Mouse (Mus musculus) liver, postnatal 0 days (tissue): ENCODE data around the gene Rere. TPM values are rescaled to one million over a fixed set of nuclear protein-coding genes. Genes with fewer than 3 reads are reported as not detected.
A peak's percentile ranks its signal among the peaks of the same experiment; 100 is the strongest.

Experiments used
- ATAC-seq: fragments of 200-750 bp; cut with Nextera tagmentation; 2 replicates; pipeline ENCODE4 v1.8.0; 2017; ENCODE audit warnings: mild to moderate bottlenecking, moderate library complexity
- DNase-seq: peaks from one replicate; pipeline ENCODE4 v3.0.0-alpha.2; 2016
- H3K27ac ChIP-seq: fragments of 300-500 bp; sonication (generic); 2 replicates; pipeline ENCODE4 v1.5.1; 2014; ENCODE audit warnings: antibody characterized with exemption, moderate library complexity, mild to moderate bottlenecking, low read depth
- H3K27me3 ChIP-seq: fragments of 300-500 bp; sonication (generic); 2 replicates; pipeline ENCODE4 v1.6.1; 2014; ENCODE audit warnings: low read length, control low read depth, mixed read lengths; ENCODE audit not compliant: insufficient read depth
- H3K36me3 ChIP-seq: fragments of 300-500 bp; sonication (generic); replicated peaks from 2 replicates; pipeline ENCODE4 v1.6.1; 2014; ENCODE audit warnings: mild to moderate bottlenecking, control low read depth, low read length, moderate library complexity, mixed read lengths; ENCODE audit not compliant: insufficient read depth
- H3K4me1 ChIP-seq: fragments of 300-500 bp; sonication (generic); 2 replicates; pipeline ENCODE4 v1.6.1; 2014; ENCODE audit warnings: antibody characterized with exemption, mild to moderate bottlenecking, control low read depth; ENCODE audit not compliant: insufficient read depth
- H3K4me2 ChIP-seq: fragments of 300-500 bp; sonication (generic); 2 replicates; pipeline ENCODE4 v1.6.1; 2014; ENCODE audit warnings: low read depth, mild to moderate bottlenecking, low read length, moderate library complexity, mixed read lengths
- H3K4me3 ChIP-seq: fragments of 300-500 bp; sonication (generic); 2 replicates; pipeline ENCODE4 v1.5.1; 2014; ENCODE audit warnings: low read depth, low read length
- H3K9ac ChIP-seq: fragments of 300-500 bp; sonication (generic); replicated peaks from 2 replicates; pipeline ENCODE4 v1.6.1; 2014; ENCODE audit warnings: mild to moderate bottlenecking, moderate library complexity
- H3K9me3 ChIP-seq: fragments of 300-500 bp; sonication (generic); 2 replicates; pipeline ENCODE4 v1.6.1; 2016; ENCODE audit warnings: mild to moderate bottlenecking, control low read depth, low read length, mixed read lengths
- CTCF ChIP-seq: sonication (generic); IDR thresholded peaks from 2 replicates; pipeline ENCODE4 v1.5.1; 2016; ENCODE audit warnings: antibody characterized with exemption, low read depth
- EP300 ChIP-seq: IDR thresholded peaks from 2 replicates; pipeline ENCODE4 v1.6.1; 2016; ENCODE audit warnings: antibody characterized with exemption, low read depth, mild to moderate bottlenecking
- WGBS: fragments of 180-500 bp; shearing (Covaris S2); extraction: QIAGEN DNeasy Blood & Tissue Kit; methylation state at CpG from one replicate; pipeline ENCODE4 v1.1.7; 2014; ENCODE audit not compliant: insufficient replicate concordance; 5-methylcytosine and 5-hydroxymethylcytosine counted together
- polyA plus RNA-seq: library from polyadenylated mRNA; unstranded; fragments of >200 nt; fragmentation: Nextera tagmentation; extraction: Ambion mirVana; gene quantifications from 2 replicates; pipeline ENCODE4 v1.2.1, GENCODE M21; 2015

The Rere gene
- polyA plus RNA-seq, 1 experiment from 2014 or later: 4.3 TPM

GRCm38 (mm10) chr4:150280002-150280401 lies 1.4 kb upstream of the Rere start:
- Histone ChIP-seq H3K9ac (no peak overlapping the region), H3K9me3 (no peaks in the 10 kb centered on the region), H3K36me3 (no peaks in the 10 kb centered on the region), H3K4me3 (no peak overlapping the region), H3K27ac (0 out of 2 replicates have a peak overlapping the region, but pooled peaks have one; percentile 97), H3K4me2 (no peak overlapping the region), H3K27me3 (no peaks in the 10 kb centered on the region), H3K4me1 (peaks cover 14% of the 10 kb centered on the region)
- no peak for DNase-seq
- no peak for ATAC-seq
- 83% methylated on average over 2 of the region's 2 CpGs for WGBS
- TF ChIP-seq EP300: no peak
- TF ChIP-seq CTCF: no peak

GRCm38 (mm10) chr4:150280459-150280858 lies 987 bp upstream of the Rere start:
- H3K4me3 ChIP-seq: peak overlapping the region; percentile 91
- no peaks in the 10 kb centered on the region for H3K9me3 ChIP-seq
- peak overlapping the region; percentile 97 for H3K27ac ChIP-seq
- peak overlapping the region; percentile 87; the same call in 1 of the 2 replicates for H3K9ac ChIP-seq
- no peak for TF ChIP-seq EP300
- no peak for TF ChIP-seq CTCF
- peaks cover 16% of the 10 kb centered on the region for H3K4me1 ChIP-seq
- ATAC-seq (no peak), DNase-seq (no peak)
- H3K36me3 ChIP-seq: no peaks in the 10 kb centered on the region
- H3K4me2 ChIP-seq: peak overlapping the region; percentile 80
- H3K27me3 ChIP-seq: no peaks in the 10 kb centered on the region
- 55% methylated on average over 4 of the region's 4 CpGs for WGBS

GRCm38 (mm10) chr4:150281891-150282630 lies 615 bp downstream of the Rere start:
- peak; percentile 53 for DNase-seq
- WGBS: 2% methylated on average over 50 of the region's 50 CpGs
- H3K4me2 ChIP-seq: peak overlapping the region; percentile 95
- no peaks in the 10 kb centered on the region for H3K36me3 ChIP-seq
- H3K27ac ChIP-seq: peak overlapping the region; percentile 95
- H3K9ac ChIP-seq: peak overlapping the region; percentile 93
- peak; percentile 43 for ATAC-seq
- peaks cover 16% of the 10 kb centered on the region for H3K4me1 ChIP-seq
- no peaks in the 10 kb centered on the region for H3K27me3 ChIP-seq
- H3K4me3 ChIP-seq: peak overlapping the region; percentile 91
- no peaks in the 10 kb centered on the region for H3K9me3 ChIP-seq
- TF ChIP-seq EP300: no peak
- TF ChIP-seq CTCF: no peak

- no peak for DNase-seq
Measured at GRCm38 (mm10) chr4:150282631-150283334, 1.3 kb downstream of the Rere start.

DNA sequence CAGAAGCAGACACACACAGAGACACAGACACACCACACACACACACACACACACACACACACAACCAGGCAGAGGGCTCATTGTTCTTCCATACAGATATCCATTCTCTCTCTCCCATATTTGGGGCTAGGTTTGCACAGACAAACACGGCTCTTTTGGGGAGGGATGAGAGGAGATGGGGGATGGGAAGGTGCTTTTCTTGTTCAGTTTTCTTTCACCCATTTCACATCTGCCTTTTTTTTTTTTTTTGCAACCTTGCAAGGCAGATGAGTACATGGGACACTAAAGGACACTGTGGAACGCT lies 1.8 kb downstream of the Rere start:
- H3K9ac ChIP-seq: no peak overlapping the region
- no peaks in the 10 kb centered on the region for H3K36me3 ChIP-seq
- TF ChIP-seq CTCF (no peak), EP300 (no peak)
- no peaks in the 10 kb centered on the region for H3K27me3 ChIP-seq
- ATAC-seq (no peak), DNase-seq (no peak)
- H3K4me3 ChIP-seq: 0 out of 2 replicates have a peak overlapping the region, but pooled peaks have one; percentile 91
- WGBS: 51% methylated on average over 2 of the region's 2 CpGs
- H3K4me1 ChIP-seq: peaks cover 16% of the 10 kb centered on the region
- no peaks in the 10 kb centered on the region for H3K9me3 ChIP-seq
- peak overlapping the region; percentile 95 for H3K4me2 ChIP-seq
- H3K27ac ChIP-seq: 0 out of 2 replicates have a peak overlapping the region, but pooled peaks have one; percentile 20

More at GRCm38 (mm10) chr4:150282631-150283334, 1.3 kb downstream of the Rere start:
- H3K4me2 ChIP-seq: peak overlapping the region; percentile 95
- no peaks in the 10 kb centered on the region for H3K36me3 ChIP-seq
- H3K9me3 ChIP-seq: no peaks in the 10 kb centered on the region
- peak overlapping the region; percentile 95 for H3K27ac ChIP-seq
- ATAC-seq: no peak
- peak overlapping the region; percentile 91 for H3K4me3 ChIP-seq
- WGBS: 16% methylated on average over 5 of the region's 5 CpGs
- H3K4me1 ChIP-seq: peaks cover 16% of the 10 kb centered on the region
- peak overlapping the region; percentile 93 for H3K9ac ChIP-seq
- TF ChIP-seq CTCF: no peak
- no peak for TF ChIP-seq EP300
- H3K27me3 ChIP-seq: no peaks in the 10 kb centered on the region

- H3K4me2 ChIP-seq: peak overlapping the region; percentile 95; the same call in 1 of the 2 replicates
- TF ChIP-seq CTCF (peak; percentile 54), EP300 (no peak)
- H3K27ac ChIP-seq: no peak overlapping the region
- DNase-seq (no peak), ATAC-seq (no peak)
- H3K9me3 ChIP-seq: no peaks in the 10 kb centered on the region
- WGBS: 24% methylated on average over 6 of the region's 6 CpGs
- no peaks in the 10 kb centered on the region for H3K36me3 ChIP-seq
- peaks cover 16% of the 10 kb centered on the region for H3K4me1 ChIP-seq
- no peaks in the 10 kb centered on the region for H3K27me3 ChIP-seq
- H3K9ac ChIP-seq: no peak overlapping the region
- no peak overlapping the region for H3K4me3 ChIP-seq
Measured at GRCm38 (mm10) chr4:150283993-150284392, 2.5 kb downstream of the Rere start.
